Mouse (Mus musculus): ENCODE measurements around the gene Fgf4.

Gene Fgf4

GRCm38 (mm10) chr7:144864160-144864670 lies 17.0 kb downstream of the Fgf4 start:
- in situ Hi-C loops (cut with MboI, MseI): no loop called here

GRCm38 (mm10) chr7:144867161-144867560 lies 20.0 kb downstream of the Fgf4 start:
- in situ Hi-C loops (cut with MboI, MseI): no loop called here

- in situ Hi-C loops (cut with MboI, MseI): no loop called here
These were observed 20.4 kb downstream of the Fgf4 start for GRCm38 (mm10) chr7:144867602-144868001.

- in situ Hi-C loops (cut with MboI, MseI): no loop called here
These were observed 25.3 kb downstream of the Fgf4 start for GRCm38 (mm10) chr7:144872420-144872819.

- in situ Hi-C loops (cut with MboI, MseI): no loop called here
These were observed 26.0 kb downstream of the Fgf4 start for GRCm38 (mm10) chr7:144873160-144873559.

GRCm38 (mm10) chr7:144874226-144874625 lies 27.1 kb downstream of the Fgf4 start:
- in situ Hi-C loops (cut with MboI, MseI): no loop called here

GRCm38 (mm10) chr7:144878401-144878800 lies 31.2 kb downstream of the Fgf4 start:
- in situ Hi-C loops (cut with MboI, MseI): no loop called here

GRCm38 (mm10) chr7:144883106-144883505 lies 35.9 kb downstream of the Fgf4 start:
- in situ Hi-C loops (cut with MboI, MseI): no loop called here

- in situ Hi-C loops (cut with MboI, MseI): no loop called here
These were observed 40.5 kb downstream of the Fgf4 start for GRCm38 (mm10) chr7:144887672-144888071.

GRCm38 (mm10) chr7:144888564-144889299 lies 41.6 kb downstream of the Fgf4 start:
- in situ Hi-C loops (cut with MboI, MseI): no loop called here

GRCm38 (mm10) chr7:144890661-144891060 lies 43.5 kb downstream of the Fgf4 start:
- in situ Hi-C loops (cut with MboI, MseI): loop anchor here (5.0 kb wide), 2 partner anchors 38 to 298 kb away; no protein-coding TSS in a partner anchor

- in situ Hi-C loops (cut with MboI, MseI): loop anchor here (5.0 kb wide), 2 partner anchors 40 to 300 kb away; no protein-coding TSS in a partner anchor
These were observed 44.7 kb downstream of the Fgf4 start for GRCm38 (mm10) chr7:144891863-144892262.

- in situ Hi-C loops (cut with MboI, MseI): loop anchor here (5.0 kb wide), 2 partner anchors 40 to 300 kb away; no protein-coding TSS in a partner anchor
These were observed 45.2 kb downstream of the Fgf4 start for GRCm38 (mm10) chr7:144892322-144892721.

GRCm38 (mm10) chr7:144894191-144894590 lies 47.0 kb downstream of the Fgf4 start:
- in situ Hi-C loops (cut with MboI, MseI): loop anchor here (5.0 kb wide), 2 partner anchors 42 to 302 kb away; no protein-coding TSS in a partner anchor

GRCm38 (mm10) chr7:144894706-144895105 lies 47.5 kb downstream of the Fgf4 start:
- in situ Hi-C loops (cut with MboI, MseI): loop anchor here (5.0 kb wide), 2 partner anchors 42 to 302 kb away; no protein-coding TSS in a partner anchor

GRCm38 (mm10) chr7:144895305-144896111 lies 48.3 kb downstream of the Fgf4 start:
- in situ Hi-C loops (cut with MboI, MseI): no loop called here

GRCm38 (mm10) chr7:144896294-144897218 lies 49.4 kb downstream of the Fgf4 start, which contains the start of gene Fgf15:
Gene Fgf15 (plus strand): TSS chr7:144896531.
- in situ Hi-C loops (cut with MboI, MseI): no loop called here

GRCm38 (mm10) chr7:144898506-144898905 lies 51.3 kb downstream of the Fgf4 start:
- in situ Hi-C loops (cut with MboI, MseI): no loop called here

- in situ Hi-C loops (cut with MboI, MseI): loop anchor here (25.0 kb wide), 1 partner anchor 1093 kb away; the partner anchor contains the start of genes Dhcr7 and Nadsyn1
These were observed 58.3 kb downstream of the Fgf4 start for GRCm38 (mm10) chr7:144905514-144905913.

GRCm38 (mm10) chr7:144906708-144907397 lies 59.7 kb downstream of the Fgf4 start:
- in situ Hi-C loops (cut with MboI, MseI): loop anchor here (25.0 kb wide), 1 partner anchor 1095 kb away; the partner anchor contains the start of genes Dhcr7 and Nadsyn1
